Mouse (Mus musculus) embryo, embryonic 11.5 days (tissue): ENCODE measurements around the gene Vmn1r193.
"Not testable (repeated sequence)": the region's sequence is repeated elsewhere in the genome, so short reads cannot be mapped to it uniquely, and the experiment has no call there.

Experiments used
- DNase-seq: peaks from one replicate; pipeline ENCODE4 v3.0.0-alpha.2; 2012; ENCODE audit warnings: low read depth, low spot score

Gene Vmn1r193

GRCm38 (mm10) chr13:22223060-22223459, at the start of gene Vmn1r193:
TSS of gene Vmn1r193 (minus strand) at chr13:22223160.
- DNase-seq, result not testable (repeated sequence)

GRCm38 (mm10) chr13:22271721-22272120, 48.8 kb upstream of the Vmn1r193 start:
- DNase-seq, result no peak

- not testable (repeated sequence) for DNase-seq
These were observed 47.3 kb upstream of the Vmn1r193 start, which contains the start of gene Vmn1r195 for GRCm38 (mm10) chr13:22270222-22270621. TSS of gene Vmn1r195 (plus strand) at chr13:22270522.

GRCm38 (mm10) chr13:22243915-22244314, 21.0 kb upstream of the Vmn1r193 start, which contains the start of gene Vmn1r194:
TSS of gene Vmn1r194 (plus strand) at chr13:22244215.
- DNase-seq, result no peak

GRCm38 (mm10) chr13:22192756-22193155, 30.2 kb downstream of the Vmn1r193 start:
- not testable (repeated sequence) for DNase-seq

- DNase-seq, result no peak
These were observed 31.9 kb downstream of the Vmn1r193 start, which contains the start of gene Vmn1r192 for GRCm38 (mm10) chr13:22191041-22191440. TSS of gene Vmn1r192 (minus strand) at chr13:22191141.

GRCm38 (mm10) chr13:22190385-22190784, 32.6 kb downstream of the Vmn1r193 start:
- DNase-seq, result no peak

GRCm38 (mm10) chr13:22189313-22189712, 33.6 kb downstream of the Vmn1r193 start:
- no peak for DNase-seq

GRCm38 (mm10) chr13:22183869-22184268, 39.1 kb downstream of the Vmn1r193 start, which contains the start of gene Vmn1r191:
TSS of gene Vmn1r191 (minus strand) at chr13:22183969.
- DNase-seq, result no peak

GRCm38 (mm10) chr13:22168416-22168815, 54.5 kb downstream of the Vmn1r193 start:
- DNase-seq, result no peak
